Mouse (Mus musculus) hindbrain, embryonic 10.5 days (tissue): Measurements from ENCODE around the gene Smpd2. TPM values are rescaled to one million over a fixed set of nuclear protein-coding genes. Genes with fewer than 3 reads are reported as not detected.

Source experiments
- DNase-seq: peaks from one replicate; pipeline ENCODE4 v3.0.0-alpha.2; 2017; ENCODE audit warnings: low spot score
- H3K27ac ChIP-seq: fragments of 300-500 bp; sonication (generic); 2 replicates; pipeline ENCODE4 v1.5.1; 2016; ENCODE audit warnings: mild to moderate bottlenecking, moderate library complexity
- H3K27me3 ChIP-seq: fragments of 300-500 bp; sonication (generic); 2 replicates; pipeline ENCODE4 v1.6.1; 2016; ENCODE audit warnings: mild to moderate bottlenecking; ENCODE audit not compliant: poor library complexity, insufficient read depth, severe bottlenecking
- H3K36me3 ChIP-seq: fragments of 300-500 bp; sonication (generic); 2 replicates; pipeline ENCODE4 v1.6.1; 2016; ENCODE audit warnings: mild to moderate bottlenecking, moderate library complexity
- H3K4me1 ChIP-seq: fragments of 300-500 bp; sonication (generic); replicated peaks from 2 replicates; pipeline ENCODE4 v1.6.1; 2016; ENCODE audit warnings: mild to moderate bottlenecking
- H3K4me3 ChIP-seq: fragments of 300-500 bp; sonication (generic); 2 replicates; pipeline ENCODE4 v1.5.1; 2016; ENCODE audit warnings: mild to moderate bottlenecking, moderate library complexity
- H3K9me3 ChIP-seq: fragments of 300-500 bp; sonication (generic); 2 replicates; pipeline ENCODE4 v1.6.1; 2016; ENCODE audit warnings: mild to moderate bottlenecking, moderate library complexity
- WGBS: fragments of 180-500 bp; shearing (Covaris S2); methylation state at CpG from one replicate; pipeline ENCODE4 v1.1.7; 2016; 5-methylcytosine and 5-hydroxymethylcytosine counted together
- polyA plus RNA-seq: library from polyadenylated mRNA; unstranded; fragments of >200 nt; fragmentation: Nextera tagmentation; extraction: Ambion mirVana; gene quantifications from 2 replicates; pipeline ENCODE4 v1.2.1, GENCODE M21; 2016

The Smpd2 gene
- polyA plus RNA-seq, 1 experiment from 2014 or later = 57.8 TPM

- WGBS = 72% methylated on average over 33 of the region's 33 CpGs
- H3K4me1 ChIP-seq = peaks cover 37% of the 10 kb centered on the region
- H3K36me3 ChIP-seq = peaks cover 82% of the 10 kb centered on the region
- no peak overlapping the region for H3K27ac ChIP-seq
- H3K9me3 ChIP-seq = no peaks in the 10 kb centered on the region
- no peaks in the 10 kb centered on the region for H3K27me3 ChIP-seq
- no peak for DNase-seq
- H3K4me3 ChIP-seq = no peak overlapping the region
Measured at GRCm38 (mm10) chr10:41480938-41481880, 9.0 kb downstream of the Smpd2 start.

- Histone ChIP-seq H3K4me3 (no peak overlapping the region), H3K27ac (no peak overlapping the region), H3K9me3 (no peaks in the 10 kb centered on the region), H3K27me3 (peaks cover 2% of the 10 kb centered on the region; the same call in 1 of the 2 replicates), H3K36me3 (peaks cover 70% of the 10 kb centered on the region), H3K4me1 (peaks cover 47% of the 10 kb centered on the region)
- WGBS = 91% methylated on average over 3 of the region's 3 CpGs
- no peak for DNase-seq
Measured at GRCm38 (mm10) chr10:41479961-41480360, 10.2 kb downstream of the Smpd2 start.

GRCm38 (mm10) chr10:41477278-41478181 is 12.6 kb downstream of the Smpd2 start:
- H3K4me3 ChIP-seq = peak overlapping the region; percentile 75
- H3K36me3 ChIP-seq = peaks cover 45% of the 10 kb centered on the region
- peak overlapping the region; percentile 92 for H3K27ac ChIP-seq
- peak; percentile 72 for DNase-seq
- peaks cover 3% of the 10 kb centered on the region; the same call in 1 of the 2 replicates for H3K27me3 ChIP-seq
- no peaks in the 10 kb centered on the region for H3K9me3 ChIP-seq
- 1% methylated on average over 20 of the region's 20 CpGs for WGBS
- peaks cover 48% of the 10 kb centered on the region for H3K4me1 ChIP-seq

GRCm38 (mm10) chr10:41477018-41477277 is 13.2 kb downstream of the Smpd2 start:
- peaks cover 39% of the 10 kb centered on the region for H3K36me3 ChIP-seq
- peaks cover 48% of the 10 kb centered on the region for H3K4me1 ChIP-seq
- under 1% methylated on average over 9 of the region's 9 CpGs for WGBS
- no peak for DNase-seq
- no peaks in the 10 kb centered on the region for H3K9me3 ChIP-seq
- peaks cover 3% of the 10 kb centered on the region; the same call in 1 of the 2 replicates for H3K27me3 ChIP-seq
- peak overlapping the region; percentile 75 for H3K4me3 ChIP-seq
- peak overlapping the region; percentile 92 for H3K27ac ChIP-seq

- peak within 1 kb of the TSS; percentile 92 for H3K27ac ChIP-seq
- H3K4me1 ChIP-seq = peaks cover 45% of the 10 kb centered on the region
- H3K9me3 ChIP-seq = no peaks in the 10 kb centered on the region
- peaks cover 3% of the 10 kb centered on the region; the same call in 1 of the 2 replicates for H3K27me3 ChIP-seq
- H3K36me3 ChIP-seq = peaks cover 34% of the 10 kb centered on the region
- DNase-seq = peak; percentile 73
- WGBS = 0% methylated on average over 35 of the region's 35 CpGs
- peak within 1 kb of the TSS; percentile 75 for H3K4me3 ChIP-seq
Measured at GRCm38 (mm10) chr10:41476171-41477017, 13.8 kb downstream of the Smpd2 start, which contains the start of gene Mical1. Gene Mical1, plus strand, starts transcription at chr10:41476314.

- peaks cover 21% of the 10 kb centered on the region for H3K36me3 ChIP-seq
- no peak overlapping the region for H3K27ac ChIP-seq
- no peaks in the 10 kb centered on the region for H3K9me3 ChIP-seq
- H3K4me1 ChIP-seq = peaks cover 41% of the 10 kb centered on the region
- H3K27me3 ChIP-seq = peaks cover 3% of the 10 kb centered on the region; the same call in 1 of the 2 replicates
- 88% methylated on average over 1 of the region's 1 CpGs for WGBS
- no peak overlapping the region for H3K4me3 ChIP-seq
- no peak for DNase-seq
Measured at GRCm38 (mm10) chr10:41474981-41475391, 15.2 kb downstream of the Smpd2 start.

- peaks cover 3% of the 10 kb centered on the region; the same call in 1 of the 2 replicates for H3K27me3 ChIP-seq
- no peak overlapping the region for H3K4me3 ChIP-seq
- no peaks in the 10 kb centered on the region for H3K9me3 ChIP-seq
- peaks cover 10% of the 10 kb centered on the region for H3K36me3 ChIP-seq
- peaks cover 38% of the 10 kb centered on the region for H3K4me1 ChIP-seq
- 86% methylated on average over 6 of the region's 6 CpGs for WGBS
- H3K27ac ChIP-seq = no peak overlapping the region
- no peak for DNase-seq
Measured at GRCm38 (mm10) chr10:41473782-41474468, 16.2 kb downstream of the Smpd2 start.

- peaks cover 3% of the 10 kb centered on the region; the same call in 1 of the 2 replicates for H3K27me3 ChIP-seq
- H3K9me3 ChIP-seq = no peaks in the 10 kb centered on the region
- no peak overlapping the region for H3K27ac ChIP-seq
- WGBS = 79% methylated on average over 5 of the region's 5 CpGs
- no peak overlapping the region for H3K4me3 ChIP-seq
- no peak for DNase-seq
- H3K36me3 ChIP-seq = peaks cover 10% of the 10 kb centered on the region
- H3K4me1 ChIP-seq = peaks cover 29% of the 10 kb centered on the region
Measured at GRCm38 (mm10) chr10:41472962-41473481, 17.1 kb downstream of the Smpd2 start.

- Histone ChIP-seq H3K4me1 (peaks cover 24% of the 10 kb centered on the region), H3K9me3 (no peaks in the 10 kb centered on the region), H3K27me3 (peaks cover 3% of the 10 kb centered on the region; the same call in 1 of the 2 replicates), H3K36me3 (peaks cover 9% of the 10 kb centered on the region), H3K27ac (no peak overlapping the region), H3K4me3 (no peak overlapping the region)
- DNase-seq = no peak
Measured at GRCm38 (mm10) chr10:41472534-41472933, 17.6 kb downstream of the Smpd2 start.

GRCm38 (mm10) chr10:41470693-41471092 is 19.5 kb downstream of the Smpd2 start:
- H3K9me3 ChIP-seq = no peaks in the 10 kb centered on the region
- DNase-seq = no peak
- peaks cover 20% of the 10 kb centered on the region for H3K36me3 ChIP-seq
- H3K4me3 ChIP-seq = no peak overlapping the region
- H3K4me1 ChIP-seq = peaks cover 10% of the 10 kb centered on the region
- peaks cover 3% of the 10 kb centered on the region; the same call in 1 of the 2 replicates for H3K27me3 ChIP-seq
- 91% methylated on average over 3 of the region's 3 CpGs for WGBS
- no peak overlapping the region for H3K27ac ChIP-seq

- H3K36me3 ChIP-seq = peaks cover 46% of the 10 kb centered on the region
- no peak for DNase-seq
- no peak overlapping the region for H3K27ac ChIP-seq
- H3K4me3 ChIP-seq = no peak overlapping the region
- H3K9me3 ChIP-seq = no peaks in the 10 kb centered on the region
- WGBS = 31% methylated on average over 6 of the region's 6 CpGs
- H3K27me3 ChIP-seq = no peaks in the 10 kb centered on the region
- H3K4me1 ChIP-seq = peaks cover 13% of the 10 kb centered on the region
Measured at GRCm38 (mm10) chr10:41467325-41467724, 22.8 kb downstream of the Smpd2 start.
